Mouse (Mus musculus): ENCODE data around the gene Lrrc56. TPM values are rescaled to one million over a fixed set of nuclear protein-coding genes. Genes with fewer than 3 reads are reported as not detected.

Lrrc56 gene
- total RNA-seq, 4 experiments from 2014 or later = 1.8 to 3.4 (median 3.0) TPM

DNA sequence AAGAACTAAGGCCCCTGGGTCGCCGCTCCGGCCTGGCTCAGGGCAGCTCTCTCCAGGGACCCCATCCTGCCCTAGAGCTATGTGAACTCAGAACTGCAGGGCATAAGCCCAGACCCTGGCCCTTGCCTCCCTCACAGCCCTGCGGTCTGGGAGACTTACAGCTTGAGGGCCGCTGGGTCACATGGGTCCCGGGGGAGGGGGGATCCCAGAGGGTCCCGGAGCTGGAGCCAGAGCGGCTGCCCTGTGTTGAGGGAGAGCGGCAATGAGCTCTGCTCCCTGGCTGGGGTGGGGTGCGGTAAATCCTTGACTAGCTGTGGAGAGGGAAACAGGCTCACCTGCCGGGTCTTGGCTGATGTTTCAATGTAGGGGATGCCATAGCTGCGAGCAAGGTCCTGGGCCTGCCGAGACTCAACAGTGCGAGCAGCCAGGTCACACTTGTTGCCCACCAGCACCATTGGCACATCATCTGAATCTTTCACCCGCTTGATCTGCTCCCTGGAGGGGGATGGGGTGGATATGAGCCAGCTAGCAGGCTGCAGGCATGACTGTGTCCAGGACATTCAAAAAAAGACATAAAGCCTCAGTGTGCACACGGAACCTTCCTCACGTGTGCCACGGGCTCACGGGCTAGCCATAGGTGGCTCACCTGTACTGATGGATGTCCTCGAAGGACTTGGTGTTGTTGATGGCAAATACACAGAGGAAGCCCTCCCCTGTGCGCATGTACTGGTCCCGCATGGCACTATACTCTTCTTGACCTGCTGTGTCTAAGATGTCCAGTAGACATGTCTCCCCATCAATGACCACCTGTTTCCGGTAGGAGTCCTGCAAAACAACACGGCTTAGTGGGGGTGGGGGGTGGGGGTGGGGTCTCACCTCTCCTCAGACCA is 1.9 kb upstream of the Lrrc56 start:
- DNase-seq (ENCODE audit: low spot score) = no peak

DNA sequence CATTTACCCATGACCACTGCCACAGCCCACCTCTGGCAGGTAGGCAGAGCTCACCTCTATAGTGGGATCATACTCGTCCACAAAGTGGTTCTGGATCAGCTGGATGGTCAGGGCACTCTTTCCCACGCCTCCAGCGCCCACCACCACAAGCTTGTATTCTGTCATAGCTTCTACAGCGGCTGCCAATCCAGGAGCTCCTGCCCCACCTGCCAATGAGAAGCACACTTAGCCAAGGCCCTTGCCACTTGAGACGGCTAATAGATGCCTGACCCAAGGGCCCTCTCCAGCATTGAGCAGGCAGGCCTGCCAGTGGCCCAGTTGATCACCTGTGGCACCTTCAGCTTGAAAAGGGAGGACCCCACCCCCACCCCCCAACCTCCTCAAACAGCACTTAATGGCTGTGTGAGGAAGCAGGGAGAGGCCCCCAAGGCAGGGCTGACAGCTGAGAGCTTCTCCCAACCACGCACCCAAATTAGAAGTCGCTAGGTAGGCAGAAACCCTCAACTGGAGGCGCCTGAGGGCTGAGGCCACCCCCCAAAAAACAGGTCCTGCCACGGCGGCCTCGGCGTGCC is 1.1 kb upstream of the Lrrc56 start:
- no peak for DNase-seq (ENCODE audit: low spot score)

DNA sequence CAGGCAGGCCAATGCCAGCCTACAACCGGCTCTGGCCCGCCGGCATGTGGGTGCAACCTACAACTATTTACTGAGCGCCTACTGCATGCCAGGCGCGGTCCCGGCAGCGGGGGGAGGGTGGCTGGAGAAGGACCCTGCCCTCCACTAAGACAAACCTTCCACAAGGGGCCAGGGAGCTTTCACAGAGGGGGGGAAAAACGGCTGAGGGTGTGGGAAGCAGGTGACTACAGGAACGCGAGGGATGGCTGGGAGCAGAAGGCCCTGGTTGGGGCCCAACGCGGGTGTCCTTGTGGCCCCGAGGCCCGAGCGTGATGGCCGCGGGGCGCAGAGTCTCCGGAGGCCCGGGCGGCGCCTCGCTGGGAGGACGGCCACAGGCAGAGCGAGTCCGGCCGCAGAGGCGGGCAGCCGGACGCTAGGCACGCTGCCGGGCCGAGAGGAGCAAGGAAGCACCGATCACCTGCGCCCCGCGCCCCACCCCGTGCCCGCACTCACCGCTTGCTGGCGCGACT is 555 bp upstream of the Lrrc56 start:
- DNase-seq (ENCODE audit: low spot score) = no peak

DNA sequence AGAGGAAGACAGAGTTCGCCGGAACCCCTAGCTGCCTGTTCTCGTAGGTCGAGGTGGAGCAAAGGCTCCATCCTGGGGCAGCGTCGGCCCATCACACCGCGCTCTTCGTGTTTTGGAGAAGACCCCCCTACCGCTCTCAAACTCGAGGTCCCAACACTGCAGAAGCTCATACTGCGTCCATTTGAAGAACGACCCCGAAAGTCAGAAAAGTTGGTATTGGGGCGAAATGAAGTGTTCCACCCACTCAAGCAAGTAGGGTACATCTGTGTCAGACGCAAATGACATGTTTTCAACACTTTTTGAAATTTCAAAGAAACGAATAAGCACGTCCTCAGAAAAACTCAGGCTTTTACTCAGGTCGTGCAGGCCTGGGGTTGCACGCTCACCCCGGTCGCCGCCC is 452 bp downstream of the Lrrc56 start:
- DNase-seq (ENCODE audit: low spot score) = no peak

DNA sequence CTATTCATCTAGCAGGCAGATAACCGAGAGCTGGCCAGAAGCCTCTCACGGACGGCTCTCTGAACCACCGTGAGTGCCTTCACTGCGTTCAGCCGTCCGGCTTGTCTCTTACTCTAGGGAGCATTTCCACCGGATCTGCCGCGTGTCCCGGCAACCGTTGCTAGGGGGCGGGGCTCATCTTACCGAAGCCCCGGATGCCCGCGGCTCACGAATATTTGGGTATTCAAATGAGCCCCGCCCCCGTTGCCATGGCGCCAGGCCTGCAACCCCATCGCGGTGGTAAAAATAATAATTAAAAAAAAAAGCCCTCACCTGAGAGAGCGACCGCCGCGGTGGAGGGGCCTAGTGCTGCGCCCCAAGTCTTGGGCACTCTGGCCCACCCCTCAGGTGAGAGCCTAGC is 873 bp downstream of the Lrrc56 start:
- DNase-seq (ENCODE audit: low spot score) = peak; percentile 80

DNA sequence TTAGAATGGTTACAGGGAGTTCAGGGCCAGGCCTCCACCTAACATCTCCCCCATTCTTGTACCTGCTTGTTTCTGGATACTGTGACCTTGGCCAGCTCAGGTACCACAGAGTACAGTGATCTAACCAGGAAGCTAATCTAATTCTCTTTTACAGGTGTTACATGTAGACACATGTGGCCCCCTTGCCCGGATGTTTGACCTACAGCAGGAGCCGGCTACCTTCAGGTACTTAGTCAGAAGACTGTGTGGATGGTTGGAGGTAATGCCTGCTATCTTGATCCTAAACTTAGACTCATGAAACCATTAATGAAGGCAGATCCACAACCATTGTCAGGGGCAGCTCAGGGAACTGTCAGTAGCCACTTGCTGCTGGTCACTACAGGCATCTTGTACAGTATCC is 1.8 kb downstream of the Lrrc56 start:
- no peak for DNase-seq (ENCODE audit: low spot score)

DNA sequence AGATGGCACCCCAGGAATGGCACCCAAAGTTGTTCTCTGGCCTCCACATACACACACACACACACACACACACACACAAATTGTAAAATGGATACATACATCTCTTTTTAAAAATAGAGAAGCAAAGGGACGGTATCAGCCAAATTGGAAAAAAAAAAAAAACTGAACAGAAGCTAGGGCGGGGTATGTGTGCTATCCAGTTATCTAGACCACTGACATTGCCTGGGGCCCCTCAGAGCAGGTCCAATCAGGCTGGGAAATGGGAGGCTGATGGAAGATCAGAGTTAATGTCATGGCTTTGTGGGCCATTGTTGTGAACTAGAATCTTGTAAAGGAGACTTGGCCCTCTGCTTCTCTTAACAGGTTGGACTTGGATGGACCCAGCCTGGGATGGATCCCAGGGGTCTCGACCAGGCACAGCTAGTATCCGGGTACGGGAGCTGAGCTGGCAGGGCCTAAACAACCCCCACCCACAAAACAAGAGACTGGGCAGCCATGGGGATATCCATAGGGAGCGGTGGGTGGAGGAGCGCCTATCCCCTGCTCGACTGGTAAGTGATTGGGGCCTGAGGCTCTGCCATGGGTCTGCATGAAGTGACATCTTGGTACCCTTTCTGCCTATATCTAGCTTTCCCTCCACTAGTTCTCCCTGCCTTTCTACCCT is 2.8 kb downstream of the Lrrc56 start:
- DNase-seq (ENCODE audit: low spot score) = no peak

DNA sequence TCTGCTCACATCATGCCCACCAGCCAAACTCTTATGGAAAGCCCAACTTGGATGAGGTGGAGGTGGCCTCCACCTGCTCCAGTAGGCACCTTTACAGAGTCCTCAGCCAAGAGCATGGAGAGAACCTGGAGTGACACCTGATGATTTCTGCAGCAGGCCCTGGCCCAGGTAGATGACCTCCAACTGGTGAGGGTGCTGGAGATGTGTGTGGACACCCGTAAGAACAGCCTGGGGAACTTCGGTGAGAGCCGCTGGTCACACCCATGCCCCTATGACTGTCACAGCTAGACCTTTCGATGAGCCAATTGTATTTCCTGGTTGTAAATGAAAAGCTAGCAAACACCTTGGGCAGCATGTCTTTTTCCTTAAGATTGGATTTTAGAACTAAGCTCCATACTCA is 4.2 kb downstream of the Lrrc56 start:
- no peak for DNase-seq (ENCODE audit: low spot score)

DNA sequence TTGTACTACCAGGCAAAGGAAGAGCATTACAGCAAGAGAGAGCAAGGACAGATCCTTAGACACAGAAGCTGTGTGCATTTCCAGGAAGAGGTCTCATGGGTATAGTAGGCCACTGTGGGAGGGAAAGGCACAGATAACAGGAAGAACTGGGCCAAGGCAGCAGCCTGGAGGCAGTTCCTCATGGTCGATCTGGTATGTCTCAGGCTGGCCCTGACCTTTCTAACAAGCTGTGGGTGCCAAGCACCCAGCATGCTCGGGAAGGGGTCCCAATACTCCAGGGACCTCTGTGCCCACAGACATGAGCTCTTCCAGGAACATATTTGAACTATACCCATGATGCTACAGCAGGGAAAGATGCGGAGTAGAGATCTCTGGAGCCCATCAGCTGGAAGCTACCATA is 10.6 kb downstream of the Lrrc56 start:
- DNase-seq (ENCODE audit: low spot score) = no peak

DNA sequence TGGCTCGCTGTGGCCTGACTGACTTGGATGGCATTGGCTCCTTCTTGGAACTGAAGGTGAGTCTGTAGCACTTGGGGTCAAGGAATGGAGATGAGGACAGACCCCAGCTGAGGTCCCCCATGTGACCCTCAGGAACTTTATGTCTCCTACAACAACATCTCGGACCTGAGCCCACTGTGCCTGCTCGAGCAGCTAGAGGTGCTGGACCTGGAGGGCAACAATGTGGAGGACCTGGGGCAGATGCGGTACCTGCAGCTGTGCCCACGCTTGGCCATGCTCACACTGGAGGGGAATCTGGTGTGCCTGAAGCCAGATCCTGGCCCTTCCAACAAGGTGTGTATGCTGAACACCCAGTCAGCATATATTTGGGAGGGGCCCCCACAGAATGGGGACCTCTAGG is 11.5 kb downstream of the Lrrc56 start:
- DNase-seq (ENCODE audit: low spot score) = no peak

DNA sequence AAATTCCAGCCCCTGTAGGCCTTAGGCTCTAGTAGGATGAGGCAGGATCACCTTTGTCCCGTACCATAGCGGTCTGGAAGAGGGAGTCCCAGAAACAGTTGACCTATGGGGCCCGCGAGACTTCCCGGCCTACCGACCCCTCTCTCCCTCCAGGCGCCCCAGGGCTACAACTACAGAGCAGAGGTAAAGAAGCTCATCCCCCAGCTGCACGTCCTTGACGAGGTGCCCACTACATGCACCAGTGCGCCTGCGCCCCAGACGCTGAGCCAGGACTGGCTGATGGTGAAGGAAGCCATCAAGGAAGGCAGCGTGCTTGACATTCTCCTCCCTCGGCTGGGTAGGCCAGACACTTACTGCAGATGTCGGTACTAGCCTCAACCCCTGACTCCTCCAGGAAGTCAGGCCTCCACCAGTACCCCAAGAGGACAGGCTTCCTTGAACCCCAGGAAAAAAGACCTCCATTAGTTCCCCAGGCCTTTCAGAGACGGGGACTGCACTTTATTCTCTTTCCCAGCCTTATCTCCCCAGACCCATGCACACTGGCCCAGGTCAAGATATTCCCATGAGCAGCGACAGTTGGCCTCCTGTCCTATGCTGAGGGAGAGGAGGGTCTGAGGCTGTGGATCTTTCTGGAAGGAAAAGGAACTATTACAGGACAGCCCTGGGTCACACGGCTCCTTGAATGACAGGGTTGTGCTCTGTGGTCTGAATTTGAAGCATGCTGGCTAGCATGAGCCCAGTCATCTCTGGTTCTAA is 12.4 kb downstream of the Lrrc56 start:
- DNase-seq (ENCODE audit: low spot score) = no peak

DNA sequence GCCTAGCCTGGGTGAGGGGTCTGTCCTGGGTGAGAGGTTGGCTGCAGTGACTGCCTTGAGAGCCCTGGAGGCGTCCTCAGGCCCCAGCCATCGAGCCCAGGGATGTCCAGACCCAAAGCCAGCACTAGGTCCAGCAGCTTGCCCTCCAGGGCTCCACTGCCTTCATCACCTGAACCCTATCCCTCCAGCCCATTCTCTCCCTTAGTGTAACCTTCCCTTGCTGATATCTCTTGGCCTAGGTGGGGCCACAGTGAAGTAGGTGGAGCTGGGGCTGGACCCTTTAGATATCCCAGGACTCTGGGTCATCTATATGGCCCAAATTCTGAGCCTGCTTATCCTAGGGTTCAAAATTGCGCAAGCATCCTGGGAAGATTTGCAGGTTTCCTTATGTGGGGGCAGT is 15.6 kb downstream of the Lrrc56 start:
- no peak for DNase-seq (ENCODE audit: low spot score)

DNA sequence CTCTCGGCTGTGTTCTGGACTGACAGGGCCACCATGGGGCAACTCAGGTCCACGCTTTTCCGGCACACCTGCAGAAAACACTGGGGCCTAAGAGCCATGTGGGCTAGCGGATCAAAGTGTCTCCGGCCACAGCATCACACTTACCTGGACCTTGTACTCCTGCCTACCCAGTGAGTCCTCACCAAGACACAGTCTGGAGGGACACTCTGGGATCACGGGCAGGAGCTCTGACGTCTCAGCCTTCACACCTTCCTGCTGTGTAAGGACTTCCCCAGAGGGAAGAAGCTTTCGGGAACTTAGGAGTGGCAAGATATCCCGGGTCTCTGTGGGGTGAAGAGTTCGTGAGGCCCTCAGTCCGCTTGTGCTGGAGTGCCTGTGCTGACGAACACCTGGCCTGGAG is 16.2 kb downstream of the Lrrc56 start:
- DNase-seq (ENCODE audit: low spot score) = no peak

DNA sequence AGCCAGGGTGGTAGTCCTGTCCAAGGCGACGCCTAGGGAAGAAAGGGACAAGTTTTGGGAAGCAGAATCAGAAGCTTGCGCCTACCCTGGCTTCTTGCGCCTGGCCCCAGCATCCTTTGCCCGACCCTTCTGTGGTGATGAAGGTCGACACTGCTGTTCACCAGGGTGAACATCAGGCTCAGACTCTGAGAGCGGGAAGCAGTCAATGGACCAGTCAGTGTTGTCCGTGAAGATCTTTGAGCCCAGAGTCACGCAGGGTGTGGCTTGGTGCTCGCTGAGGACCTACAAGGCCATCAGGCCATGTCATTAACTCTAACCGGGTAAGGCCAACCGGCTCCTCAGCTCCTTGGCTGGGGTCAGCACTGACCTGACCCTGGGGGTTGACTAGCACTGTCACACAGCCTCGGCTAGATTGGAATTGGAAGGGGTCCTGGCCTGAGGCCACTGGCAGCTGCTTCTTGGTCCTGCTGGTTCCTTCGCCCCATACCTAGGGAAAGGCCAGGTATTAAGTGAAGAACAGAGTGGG is 16.7 kb downstream of the Lrrc56 start:
- DNase-seq (ENCODE audit: low spot score) = no peak

DNA sequence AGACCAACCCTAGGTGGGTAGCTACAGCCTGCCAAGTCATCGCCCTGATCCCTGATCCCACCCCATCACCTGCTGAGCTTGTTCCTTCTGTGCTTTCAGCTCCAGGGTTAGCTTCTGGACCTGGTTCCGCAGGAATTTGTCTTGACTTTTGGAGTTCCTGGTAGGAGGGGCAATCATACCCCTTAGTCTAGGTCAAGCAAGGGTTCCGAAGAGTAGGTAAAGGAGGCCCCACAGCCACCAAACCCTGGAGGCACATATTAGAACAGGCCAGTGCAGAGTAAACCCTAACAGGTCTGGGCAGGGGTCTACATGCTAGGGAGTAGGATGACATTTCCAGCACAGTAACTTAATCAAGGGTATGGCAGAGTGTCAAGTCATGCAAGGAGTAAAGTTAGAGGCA is 19.2 kb downstream of the Lrrc56 start:
- no peak for DNase-seq (ENCODE audit: low spot score)

DNA sequence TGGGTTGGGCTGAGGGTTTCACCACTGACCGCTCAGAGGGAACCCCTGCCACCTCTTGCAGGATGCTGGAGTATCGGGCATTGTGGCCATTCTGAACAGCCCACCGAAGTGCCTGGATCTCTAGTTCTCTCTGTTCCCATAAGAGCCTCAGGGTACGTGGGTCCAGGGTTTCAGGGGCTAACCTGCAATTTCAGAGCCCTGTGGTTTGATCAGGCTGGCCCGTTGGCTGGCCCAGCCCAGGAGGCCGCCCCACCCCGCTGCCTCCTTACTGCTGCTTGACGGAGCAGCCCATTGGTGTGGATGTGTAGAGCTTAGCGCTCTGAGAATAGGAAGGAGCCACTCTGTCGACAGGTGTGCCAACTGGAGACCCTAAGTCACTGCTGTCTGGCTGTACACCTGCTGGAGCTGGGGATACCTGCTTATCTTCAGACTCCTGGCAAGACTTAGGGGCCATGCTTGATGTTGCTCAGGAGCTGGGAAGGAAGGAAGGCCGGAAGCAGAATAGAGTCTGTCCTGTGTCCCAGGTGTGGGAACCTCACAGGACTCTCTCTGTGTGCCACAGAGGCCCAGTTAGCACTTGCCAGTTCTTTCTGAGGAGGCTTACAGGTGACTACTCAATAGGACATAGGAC is 19.8 kb downstream of the Lrrc56 start, which contains the start of gene Lmntd2:
Gene Lmntd2, minus strand, starts transcription at position 476 of the 631 bp plus-strand sequence.
- no peak for DNase-seq (ENCODE audit: low spot score)

DNA sequence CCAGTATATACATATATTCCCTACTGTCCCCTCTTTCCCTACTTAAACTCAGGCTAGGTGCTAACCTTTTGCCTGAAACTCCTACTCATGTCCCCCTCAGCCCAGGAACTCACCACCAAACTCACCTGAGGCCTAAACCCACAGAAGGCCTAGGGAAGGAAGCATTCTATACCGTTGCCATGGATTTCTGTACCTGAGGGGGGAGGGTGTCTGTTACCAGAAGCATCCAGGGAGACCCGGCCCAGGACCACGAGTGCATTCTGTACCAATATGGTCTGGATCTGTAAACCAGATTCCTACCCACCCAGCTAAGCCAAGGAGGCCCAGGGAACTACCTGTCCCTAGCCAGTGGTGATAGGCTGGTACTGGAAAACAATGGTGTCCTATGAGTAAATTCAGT is 20.4 kb downstream of the Lrrc56 start:
- no peak for DNase-seq (ENCODE audit: low spot score)

DNA sequence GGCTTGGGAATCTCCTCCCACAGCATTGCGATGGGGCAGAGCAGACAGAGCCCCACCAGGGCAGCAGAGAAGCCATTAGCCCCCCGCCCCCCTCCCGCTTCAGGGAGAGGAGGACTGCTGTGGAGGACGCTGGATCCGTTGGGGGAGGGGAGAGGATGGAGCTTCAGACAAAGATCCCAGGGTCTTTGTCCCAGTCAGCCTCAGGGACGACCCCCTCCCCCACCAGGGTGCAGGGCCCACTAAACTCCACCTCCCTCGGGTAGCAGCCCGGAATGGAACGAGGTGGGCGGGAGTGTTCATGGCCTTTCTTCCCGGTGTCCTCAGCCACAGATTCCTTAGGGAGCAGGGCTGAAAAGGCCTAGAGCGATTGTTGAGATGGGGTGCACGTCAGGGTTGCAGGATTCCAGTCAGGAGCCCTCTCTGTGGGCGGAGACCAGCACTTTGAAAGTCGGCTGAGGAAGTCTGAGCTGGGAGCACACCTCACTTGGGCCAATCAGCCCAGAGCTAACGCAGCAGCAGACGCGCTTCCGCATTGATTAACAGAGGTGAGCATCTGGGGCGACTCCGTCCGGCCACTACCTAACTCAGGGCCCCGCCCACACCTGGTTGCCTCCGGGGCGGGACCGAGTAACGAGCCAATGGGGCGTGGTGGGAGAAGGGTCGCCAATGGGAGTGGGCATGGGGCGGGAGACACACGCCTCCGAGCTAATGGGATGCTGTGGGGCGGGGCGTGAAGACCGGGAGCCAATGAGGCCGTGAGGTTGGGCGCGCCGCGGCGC is 21.3 kb downstream of the Lrrc56 start, which contains the start of gene Rassf7:
Gene Rassf7, plus strand, starts transcription at position 760 of the 779 bp plus-strand sequence.
- peak; percentile 70 for DNase-seq (ENCODE audit: low spot score)

DNA sequence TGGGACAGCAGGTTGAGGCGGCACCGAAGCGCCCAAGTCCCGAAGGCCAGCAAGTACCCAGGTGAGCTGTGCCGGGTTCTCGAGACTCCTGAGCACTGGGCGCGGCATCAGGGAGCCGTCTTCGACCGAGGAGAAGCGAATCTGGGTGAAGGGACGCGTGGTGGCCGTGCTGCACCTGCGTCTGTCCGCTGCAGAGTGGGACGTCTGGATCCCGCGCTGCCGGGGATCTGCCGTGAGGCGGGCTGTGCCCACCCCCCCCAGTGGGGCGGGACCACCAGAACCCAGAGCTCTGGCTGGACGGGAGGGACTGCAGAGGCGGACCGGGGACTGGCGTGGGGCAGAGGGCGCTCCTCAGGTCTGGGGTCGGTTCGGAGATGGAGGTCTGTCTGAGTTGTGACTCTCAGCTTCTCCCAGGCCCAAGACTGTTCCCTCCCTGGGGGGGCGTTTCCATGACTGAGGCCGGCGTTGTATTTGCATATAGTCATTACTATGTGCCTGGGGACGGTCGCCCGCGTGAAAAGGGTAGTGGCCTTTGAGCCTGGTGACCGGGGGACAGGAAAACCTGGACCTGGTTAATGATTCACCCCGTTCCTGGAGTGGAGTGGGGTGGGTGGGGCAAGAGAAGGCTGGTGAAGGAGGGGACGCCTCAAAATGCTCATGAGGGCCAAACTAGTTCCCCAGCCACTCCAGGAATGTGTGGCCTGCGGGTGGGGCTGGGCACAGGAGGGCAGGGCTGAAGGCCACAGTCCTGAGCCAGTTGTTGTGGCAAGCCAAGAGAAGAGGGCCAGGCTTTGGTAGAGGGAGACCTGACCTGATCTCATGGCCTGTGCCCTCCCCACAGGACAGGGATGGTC is 22.1 kb downstream of the Lrrc56 start:
- DNase-seq (ENCODE audit: low spot score) = no peak
